Mouse (Mus musculus) kidney, postnatal 0 days (tissue): Measurements from ENCODE around the gene H2-DMa. TPM values are rescaled to one million over a fixed set of nuclear protein-coding genes. Genes with fewer than 3 reads are reported as not detected.
A peak's percentile ranks its signal among the peaks of the same experiment; 100 is the strongest.

Experiments used
- ATAC-seq: fragments of 200-750 bp; cut with Nextera tagmentation; replicated peaks from 2 replicates; pipeline ENCODE4 v1.8.0; 2017; ENCODE audit warnings: low read depth, moderate number of reproducible peaks, moderate TSS enrichment, moderate library complexity; ENCODE audit not compliant: low FRiP score
- DNase-seq: peaks from one replicate; pipeline ENCODE4 v3.0.0-alpha.2; 2016; ENCODE audit warnings: low spot score
- H3K27ac ChIP-seq: fragments of 300-500 bp; sonication (generic); 2 replicates; pipeline ENCODE4 v1.5.1; 2014; ENCODE audit warnings: mild to moderate bottlenecking
- H3K27me3 ChIP-seq: fragments of 300-500 bp; sonication (generic); 2 replicates; pipeline ENCODE4 v1.6.1; 2014; ENCODE audit warnings: low read length, mixed read lengths; ENCODE audit not compliant: insufficient read depth
- H3K36me3 ChIP-seq: fragments of 300-500 bp; sonication (generic); 2 replicates; pipeline ENCODE4 v1.6.1; 2014; ENCODE audit warnings: low read length, mixed read lengths; ENCODE audit not compliant: insufficient read depth
- H3K4me1 ChIP-seq: fragments of 300-500 bp; sonication (generic); replicated peaks from 2 replicates; pipeline ENCODE4 v1.6.1; 2014; ENCODE audit warnings: antibody characterized with exemption, low read length, mixed read lengths; ENCODE audit not compliant: insufficient read depth
- H3K4me2 ChIP-seq: fragments of 300-500 bp; sonication (generic); 2 replicates; pipeline ENCODE4 v1.6.1; 2014; ENCODE audit warnings: mild to moderate bottlenecking, low read length, moderate library complexity, mixed read lengths
- H3K4me3 ChIP-seq: fragments of 300-500 bp; sonication (generic); replicated peaks from 2 replicates; pipeline ENCODE4 v1.5.1; 2014; ENCODE audit warnings: low read depth, low read length
- H3K9ac ChIP-seq: fragments of 300-500 bp; sonication (generic); 2 replicates; pipeline ENCODE4 v1.6.1; 2014; ENCODE audit warnings: low read depth, low read length
- H3K9me3 ChIP-seq: fragments of 300-500 bp; sonication (generic); replicated peaks from 2 replicates; pipeline ENCODE4 v1.6.1; 2016; ENCODE audit warnings: low read length, inconsistent platforms, mixed read lengths
- CTCF ChIP-seq: IDR thresholded peaks from 2 replicates; pipeline ENCODE4 v1.5.1; 2016; ENCODE audit warnings: antibody characterized with exemption, low read depth, mild to moderate bottlenecking, moderate library complexity
- WGBS: fragments of 180-500 bp; shearing (Covaris S2); extraction: QIAGEN DNeasy Blood & Tissue Kit; methylation state at CpG from one replicate; pipeline ENCODE4 v1.1.7; 2014; 5-methylcytosine and 5-hydroxymethylcytosine counted together
- polyA plus RNA-seq: library from polyadenylated mRNA; unstranded; fragments of >200 nt; fragmentation: Nextera tagmentation; extraction: Ambion mirVana; gene quantifications from 2 replicates; pipeline ENCODE4 v1.2.1, GENCODE M21; 2015

Gene H2-DMa
- polyA plus RNA-seq, 1 experiment from 2014 or later = 18.6 TPM

DNA sequence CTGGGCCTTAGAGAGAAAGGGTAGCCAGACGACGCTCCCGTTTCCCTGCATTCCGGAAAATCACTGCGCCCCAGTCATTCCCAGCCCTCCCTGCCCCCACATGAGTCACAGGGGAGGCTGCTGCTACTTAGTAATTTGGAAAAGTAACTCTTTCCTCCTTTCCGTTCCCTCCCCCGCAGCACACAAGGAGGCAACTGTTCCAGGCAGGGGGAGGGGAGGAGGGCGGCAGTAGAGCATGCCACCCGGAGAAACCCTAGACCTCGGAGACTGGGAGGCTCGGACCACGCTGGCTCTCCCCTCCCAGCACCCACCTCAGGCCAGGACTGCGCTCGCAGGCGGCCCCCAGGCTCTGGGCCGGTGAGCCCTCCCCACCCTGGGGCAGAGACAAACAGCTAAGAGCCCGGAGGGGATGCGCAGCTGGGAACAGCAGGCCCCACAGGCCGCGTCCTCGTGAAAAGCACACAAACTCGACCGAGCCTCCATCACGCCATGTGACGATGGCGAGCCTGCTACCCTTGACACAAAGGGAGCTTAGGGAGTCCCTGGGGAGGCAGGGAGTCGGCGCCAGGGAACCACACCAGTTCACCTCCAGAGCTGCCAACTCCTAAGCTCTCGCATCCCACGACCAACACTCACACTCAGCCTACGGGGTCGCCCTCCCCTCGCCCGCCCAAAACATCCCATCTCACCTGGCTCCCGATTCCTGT is 2.0 kb downstream of the H2-DMa start:
- Histone ChIP-seq H3K4me2 (peak overlapping the region; percentile 95), H3K9ac (peak overlapping the region; percentile 97), H3K4me1 (0 out of 2 replicates have a peak, but pooled peaks cover 4% of the 10 kb centered on the region), H3K27me3 (no peaks in the 10 kb centered on the region), H3K36me3 (peaks cover 12% of the 10 kb centered on the region), H3K9me3 (no peaks in the 10 kb centered on the region), H3K4me3 (peak overlapping the region; percentile 95), H3K27ac (peak overlapping the region; percentile 100)
- WGBS = under 1% methylated on average over 31 of the region's 35 CpGs
- DNase-seq (peak; percentile 99), ATAC-seq (peak; percentile 72)
- no peak for TF ChIP-seq CTCF

DNA sequence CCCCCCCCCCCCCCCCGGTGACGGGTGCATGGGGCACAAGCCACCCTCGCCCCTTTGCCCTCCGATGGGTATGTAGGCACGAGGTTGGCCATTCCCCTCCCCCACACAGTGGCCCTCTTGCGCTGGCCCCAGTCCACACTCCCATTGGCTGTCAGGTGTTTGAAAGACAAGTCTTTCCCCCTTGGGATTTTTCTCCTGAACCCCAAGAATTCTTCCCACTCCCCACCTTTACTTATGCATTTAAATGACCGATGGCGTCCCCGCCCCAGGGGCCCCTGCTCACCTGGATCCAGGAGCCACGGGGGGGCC is 2.5 kb downstream of the H2-DMa start:
- ATAC-seq = peak; percentile 4; the same call in 1 of the 2 replicates
- Histone ChIP-seq H3K4me2 (peak overlapping the region; percentile 95), H3K27ac (peak overlapping the region; percentile 100), H3K4me1 (peaks cover 4% of the 10 kb centered on the region; the same call in 1 of the 2 replicates), H3K27me3 (no peaks in the 10 kb centered on the region), H3K36me3 (peaks cover 7% of the 10 kb centered on the region), H3K9ac (peak overlapping the region; percentile 97), H3K4me3 (peak overlapping the region; percentile 95), H3K9me3 (no peaks in the 10 kb centered on the region)
- 3% methylated on average over 6 of the region's 10 CpGs for WGBS
- DNase-seq = peak; percentile 70
- no peak for TF ChIP-seq CTCF

DNA sequence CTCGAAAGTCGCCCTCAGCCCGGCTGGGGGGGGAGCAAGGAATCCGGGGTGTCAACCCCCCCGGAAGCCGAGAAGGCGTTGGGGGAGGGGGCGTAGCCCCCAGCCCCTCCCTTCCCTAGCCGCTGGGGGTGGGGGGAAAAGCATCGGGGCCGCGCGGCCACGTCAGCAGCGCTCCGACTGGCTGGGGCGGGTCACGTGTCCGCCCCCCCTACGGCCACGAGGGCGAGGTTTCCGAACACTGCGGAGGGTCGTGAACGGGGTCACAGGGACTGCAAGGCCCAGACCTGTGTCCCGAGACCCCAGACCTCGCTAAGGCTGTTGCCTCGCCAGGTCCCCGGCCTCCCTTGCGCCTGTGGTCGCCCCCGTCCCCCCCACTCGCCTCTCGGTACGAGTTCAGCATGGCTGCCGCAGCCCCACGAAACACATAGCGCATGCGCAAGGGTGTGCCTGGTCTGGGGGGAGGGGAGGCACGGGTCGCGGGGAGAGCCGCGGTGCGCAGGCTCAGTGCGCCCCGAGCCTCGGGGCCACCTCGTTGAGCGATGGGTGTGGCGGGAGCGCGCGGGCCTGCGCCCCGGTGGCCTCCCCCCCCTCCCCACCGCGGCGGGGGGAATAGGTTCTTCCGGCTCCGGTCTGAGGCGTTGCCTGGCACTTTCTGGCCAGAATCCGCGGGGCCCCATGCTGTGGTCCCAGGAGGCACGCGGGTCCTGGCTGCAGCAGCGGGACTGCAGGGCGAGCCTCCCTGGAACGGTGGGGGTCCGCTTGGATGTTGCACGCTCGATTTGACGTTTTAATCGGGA is 3.0 kb downstream of the H2-DMa start, which contains the start of gene Brd2:
Brd2 (minus strand) TSS at position 447 of the 797 bp plus-strand sequence.
- DNase-seq = peak; percentile 96
- H3K27ac ChIP-seq = peak within 1 kb of the TSS; percentile 100
- peak within 1 kb of the TSS; percentile 95 for H3K4me3 ChIP-seq
- peak within 1 kb of the TSS; percentile 95 for H3K4me2 ChIP-seq
- WGBS = under 1% methylated on average over 68 of the region's 75 CpGs
- no peaks in the 10 kb centered on the region for H3K27me3 ChIP-seq
- H3K4me1 ChIP-seq = peaks cover 9% of the 10 kb centered on the region; the same call in 1 of the 2 replicates
- no peaks in the 10 kb centered on the region for H3K9me3 ChIP-seq
- peak; percentile 18 for ATAC-seq
- peak within 1 kb of the TSS; percentile 97 for H3K9ac ChIP-seq
- peaks cover 6% of the 10 kb centered on the region; the same call in 1 of the 2 replicates for H3K36me3 ChIP-seq
- TF ChIP-seq CTCF = no peak; the same call in 1 of the 2 replicates

DNA sequence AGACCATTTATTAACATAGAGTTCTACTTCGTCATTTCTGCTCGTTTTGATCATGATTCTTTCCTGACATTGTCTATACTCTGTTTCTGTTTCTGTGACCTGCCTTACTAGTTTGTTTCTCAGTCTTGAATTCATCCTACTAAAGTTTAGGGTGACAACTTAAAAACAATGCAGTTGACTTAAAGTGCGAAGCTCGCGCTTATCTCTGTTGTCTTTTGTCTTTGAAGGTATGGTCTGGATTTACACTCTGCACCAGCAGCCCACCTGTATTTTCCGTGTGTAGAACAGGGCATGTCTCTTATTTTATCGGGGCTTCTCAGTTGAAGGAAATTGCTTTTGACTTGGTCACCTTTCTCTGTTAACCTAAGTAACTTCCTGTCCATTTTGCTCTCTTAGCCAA is 3.8 kb downstream of the H2-DMa start:
- no peaks in the 10 kb centered on the region for H3K9me3 ChIP-seq
- no peak for TF ChIP-seq CTCF
- WGBS = 0% methylated on average over 7 of the region's 7 CpGs
- ATAC-seq = no peak
- H3K4me1 ChIP-seq = peaks cover 16% of the 10 kb centered on the region
- peak overlapping the region; percentile 95 for H3K4me3 ChIP-seq
- H3K36me3 ChIP-seq = peaks cover 6% of the 10 kb centered on the region; the same call in 1 of the 2 replicates
- DNase-seq = no peak
- H3K27ac ChIP-seq = peak overlapping the region; percentile 100
- no peaks in the 10 kb centered on the region for H3K27me3 ChIP-seq
- H3K4me2 ChIP-seq = peak overlapping the region; percentile 95
- H3K9ac ChIP-seq = peak overlapping the region; percentile 97

DNA sequence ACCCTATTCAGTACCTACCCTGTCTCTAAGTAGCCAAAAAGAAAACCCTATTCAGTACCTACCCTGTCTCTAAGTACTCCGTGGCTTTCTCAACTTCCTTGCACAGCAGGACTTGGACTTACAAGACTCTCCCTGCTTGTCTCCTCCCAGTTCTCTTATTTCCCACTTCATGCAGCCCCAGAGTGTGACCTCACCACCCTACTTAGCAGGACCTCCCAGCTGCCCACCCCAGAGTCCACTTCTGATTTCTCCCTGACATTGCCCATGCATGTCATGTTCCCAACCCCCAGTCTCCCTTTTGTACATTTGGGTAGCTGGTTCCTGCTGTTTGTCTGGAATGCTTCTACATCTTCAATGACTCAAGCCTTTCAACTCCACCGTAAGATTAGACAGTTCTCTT is 4.2 kb downstream of the H2-DMa start:
- H3K27ac ChIP-seq = peak overlapping the region; percentile 100
- H3K4me3 ChIP-seq = peak overlapping the region; percentile 95
- WGBS = 1% methylated on average over 2 of the region's 2 CpGs
- DNase-seq (peak; percentile 82), ATAC-seq (no peak)
- no peaks in the 10 kb centered on the region for H3K9me3 ChIP-seq
- peak overlapping the region; percentile 95 for H3K4me2 ChIP-seq
- no peak for TF ChIP-seq CTCF
- H3K4me1 ChIP-seq = peaks cover 19% of the 10 kb centered on the region
- H3K9ac ChIP-seq = peak overlapping the region; percentile 97
- no peaks in the 10 kb centered on the region for H3K27me3 ChIP-seq
- H3K36me3 ChIP-seq = peaks cover 4% of the 10 kb centered on the region; the same call in 1 of the 2 replicates

DNA sequence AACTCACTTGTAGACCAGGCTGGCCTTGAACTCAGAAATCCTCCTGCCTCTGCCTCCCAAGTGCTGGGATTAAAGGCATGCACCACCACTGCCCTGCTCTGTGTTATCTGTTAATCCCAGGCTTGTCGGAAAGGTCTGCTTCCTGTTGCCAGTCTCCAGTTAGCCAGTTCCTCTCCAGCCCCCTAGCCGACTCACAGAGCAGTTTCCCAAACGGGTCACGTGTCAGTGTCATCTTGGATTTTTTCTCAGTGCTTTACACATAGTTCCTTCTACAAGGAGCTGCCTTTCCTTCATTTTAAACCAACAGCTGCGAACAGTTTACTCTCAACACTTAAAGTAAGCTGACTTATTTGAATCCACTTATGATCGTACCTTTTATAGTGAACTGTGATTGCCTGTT is 5.3 kb downstream of the H2-DMa start:
- Histone ChIP-seq H3K27me3 (no peaks in the 10 kb centered on the region), H3K27ac (no peak overlapping the region), H3K4me2 (no peak overlapping the region; the same call in 1 of the 2 replicates), H3K4me1 (peaks cover 28% of the 10 kb centered on the region), H3K4me3 (no peak overlapping the region), H3K9me3 (no peaks in the 10 kb centered on the region), H3K9ac (no peak overlapping the region), H3K36me3 (no peaks in the 10 kb centered on the region)
- ATAC-seq = no peak
- 68% methylated on average over 6 of the region's 6 CpGs for WGBS
- TF ChIP-seq CTCF = no peak
- DNase-seq = no peak
